Mouse (Mus musculus) erythroid progenitor cell, adult 5-6 weeks (primary cell): ENCODE measurements around the gene Rftn1. TPM values are rescaled to one million over a fixed set of nuclear protein-coding genes. Genes with fewer than 3 reads are reported as not detected.
A peak's percentile ranks its signal among the peaks of the same experiment; 100 is the strongest.

Experiments used
- ATAC-seq: replicated peaks from 2 replicates; pipeline ENCODE4 v1.8.0; 2016; ENCODE audit warnings: moderate number of reproducible peaks, mild to moderate bottlenecking, moderate TSS enrichment, inconsistent platforms; ENCODE audit not compliant: poor library complexity, low FRiP score, severe bottlenecking
- total RNA-seq, 2 experiments: library from RNA; stranded (forward) in 1 of 2; stranded (reverse) in 1 of 2; fragments of 150-400 nt in 1 of 2; fragments of 186-747, 209-891 nt in 1 of 2; gene quantifications; 2 replicates each; pipeline versions ENCODE4 v1.2.3 to v1.2.4; 2015 to 2017; ENCODE audit warnings: low replicate concordance in 2 of 2

Rftn1 gene
- total RNA-seq, 2 experiments from 2014 or later = 4.6 to 5.4 TPM

- no peak for ATAC-seq
Measured at GRCm38 (mm10) chr17:50180899-50181570, 9.4 kb downstream of the Rftn1 start.

GRCm38 (mm10) chr17:50173776-50174175, 16.7 kb downstream of the Rftn1 start:
- no peak for ATAC-seq

- ATAC-seq = no peak
Measured at GRCm38 (mm10) chr17:50173368-50173767, 17.1 kb downstream of the Rftn1 start.

GRCm38 (mm10) chr17:50172795-50173194, 17.7 kb downstream of the Rftn1 start:
- no peak for ATAC-seq

GRCm38 (mm10) chr17:50170935-50171545, 19.4 kb downstream of the Rftn1 start:
- no peak for ATAC-seq

GRCm38 (mm10) chr17:50169946-50170427, 20.5 kb downstream of the Rftn1 start:
- ATAC-seq = no peak

GRCm38 (mm10) chr17:50160904-50161805, 29.3 kb downstream of the Rftn1 start:
- ATAC-seq = no peak

- no peak for ATAC-seq
Measured at GRCm38 (mm10) chr17:50160357-50160756, 30.1 kb downstream of the Rftn1 start.

- ATAC-seq = no peak
Measured at GRCm38 (mm10) chr17:50159816-50160215, 30.7 kb downstream of the Rftn1 start.

- ATAC-seq = peak; percentile 93
Measured at GRCm38 (mm10) chr17:50158565-50158964, 31.9 kb downstream of the Rftn1 start.

GRCm38 (mm10) chr17:50157190-50158150, 33.0 kb downstream of the Rftn1 start:
- ATAC-seq = no peak

GRCm38 (mm10) chr17:50152085-50152484, 38.4 kb downstream of the Rftn1 start:
- ATAC-seq = no peak

GRCm38 (mm10) chr17:50151208-50151723, 39.2 kb downstream of the Rftn1 start:
- no peak for ATAC-seq

GRCm38 (mm10) chr17:50150416-50151207, 39.9 kb downstream of the Rftn1 start:
- ATAC-seq = no peak

- ATAC-seq = no peak
Measured at GRCm38 (mm10) chr17:50149690-50150210, 40.7 kb downstream of the Rftn1 start.

GRCm38 (mm10) chr17:50147831-50148587, 42.5 kb downstream of the Rftn1 start:
- ATAC-seq = no peak

GRCm38 (mm10) chr17:50143354-50143753, 47.1 kb downstream of the Rftn1 start:
- ATAC-seq = no peak
